Mouse (Mus musculus): ENCODE results near the gene Vac14.

Gene Vac14

DNA sequence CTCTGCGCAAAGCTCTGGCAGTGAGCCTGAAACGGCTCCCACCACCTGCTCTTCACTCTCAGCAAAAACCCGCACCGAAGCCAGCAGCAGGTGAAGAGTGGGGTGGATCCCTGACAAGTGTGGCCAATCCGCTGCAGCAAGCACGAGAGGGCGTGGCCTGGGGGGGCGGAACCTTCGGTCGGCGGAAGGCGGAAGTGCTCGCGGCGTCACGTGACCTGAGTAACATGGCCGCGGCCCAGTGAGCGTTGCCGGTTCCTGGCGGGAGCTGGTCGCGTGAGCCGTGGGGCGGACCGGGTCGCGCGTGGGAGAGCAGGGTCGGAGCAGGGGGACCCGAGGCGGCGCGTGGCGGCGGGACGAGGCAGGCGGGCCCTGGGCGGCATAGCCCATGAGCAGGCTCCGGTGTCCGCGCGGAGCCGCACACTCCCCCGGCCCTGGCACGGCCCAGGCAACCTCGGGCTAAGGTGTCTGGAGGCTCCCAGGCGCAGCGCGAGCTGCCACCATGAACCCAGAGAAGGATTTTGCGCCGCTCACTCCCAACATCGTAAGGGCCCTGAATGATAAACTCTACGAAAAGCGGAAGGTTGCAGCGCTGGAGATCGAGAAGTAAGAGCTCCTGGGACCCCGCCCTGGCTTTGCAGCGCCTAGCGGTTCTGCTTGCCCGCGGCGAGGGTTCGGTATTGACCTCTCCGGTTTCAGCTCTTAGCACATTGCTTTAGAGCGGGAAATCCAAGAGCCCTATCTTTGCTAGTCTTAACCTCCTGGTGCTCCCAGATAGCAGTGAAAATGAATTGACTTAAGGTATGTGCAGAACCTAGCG, at the start of gene Vac14:
TSS of gene Vac14 (plus strand) at position 195 of the 817 bp plus-strand sequence.
- peak; percentile 97 for DNase-seq (ENCODE audit: low read depth)

DNA sequence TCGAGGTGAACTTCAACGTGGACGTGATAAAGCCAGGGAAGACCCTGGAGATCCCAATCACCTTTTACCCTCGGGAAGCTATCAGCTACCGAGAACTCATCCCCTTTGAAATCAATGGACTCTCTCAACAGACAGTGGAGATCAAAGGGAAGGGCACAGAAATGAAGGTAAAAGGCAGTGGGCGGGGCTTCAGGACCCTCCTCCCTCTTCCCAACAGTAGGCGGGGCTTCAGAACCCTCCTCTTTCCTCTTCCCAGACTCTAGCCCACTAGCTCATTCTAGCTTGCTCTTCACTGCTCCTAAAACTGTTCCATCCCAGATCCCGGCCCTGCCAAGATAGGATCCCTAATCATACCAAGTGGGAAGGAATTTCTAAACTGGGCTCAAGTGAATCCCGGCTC, 25.7 kb upstream of the Vac14 start:
- no peak for DNase-seq (ENCODE audit: low read depth)

GRCm38 (mm10) chr8:110594164-110594563, 24.2 kb upstream of the Vac14 start:
- no peak for DNase-seq (ENCODE audit: low read depth)

DNA sequence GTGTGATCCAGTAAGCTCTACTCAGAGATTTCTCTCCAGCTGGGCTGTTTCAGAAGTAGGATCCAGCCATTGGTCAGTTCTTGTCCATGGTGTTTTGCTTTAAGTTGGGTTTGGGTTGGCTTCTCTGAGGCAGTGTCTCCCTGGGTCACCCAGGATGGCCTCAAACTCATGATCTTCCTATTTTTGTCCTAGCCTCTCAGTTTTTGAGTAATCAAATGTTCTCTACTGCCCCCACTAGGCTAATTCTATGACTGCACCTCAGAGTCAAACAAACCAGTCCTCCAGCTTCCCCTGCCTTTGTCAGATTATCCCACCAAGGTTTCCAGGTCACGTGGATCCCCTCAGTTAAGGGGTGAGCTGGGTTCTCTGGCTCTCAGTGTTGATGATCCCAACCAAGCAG, 13.8 kb upstream of the Vac14 start:
- DNase-seq (ENCODE audit: low read depth) = peak; percentile 68

GRCm38 (mm10) chr8:110605401-110606015, 12.9 kb upstream of the Vac14 start:
- peak; percentile 34 for DNase-seq (ENCODE audit: low read depth)

- DNase-seq (ENCODE audit: low read depth) = no peak
These were observed 2.7 kb upstream of the Vac14 start for GRCm38 (mm10) chr8:110615730-110616129.

DNA sequence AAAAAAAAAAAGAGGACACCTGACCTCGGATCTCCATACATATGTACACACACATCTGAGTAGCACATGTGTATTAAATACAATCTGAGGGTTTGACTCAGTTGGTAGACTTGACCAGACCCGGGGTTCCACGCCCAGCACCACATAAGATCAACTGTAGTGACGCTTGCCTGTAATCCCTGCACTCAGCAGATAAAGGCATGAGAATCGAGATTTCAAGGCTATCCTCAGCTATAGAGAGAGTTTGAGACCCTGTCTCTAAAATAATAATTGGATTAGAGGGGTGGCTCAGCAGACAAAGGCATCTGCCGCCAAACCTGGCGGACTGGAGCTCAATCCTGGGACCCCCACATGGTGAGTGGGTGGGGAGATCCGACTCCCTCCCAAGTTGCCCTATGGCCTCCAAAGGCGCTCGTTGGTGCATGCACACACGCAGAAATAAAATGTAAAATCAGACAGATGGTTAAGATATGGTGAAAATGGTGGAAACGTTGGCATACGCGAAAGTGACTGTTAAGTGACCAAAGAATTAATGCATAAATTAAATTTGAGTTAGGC, 505 bp upstream of the Vac14 start:
- no peak for DNase-seq (ENCODE audit: low read depth)

DNA sequence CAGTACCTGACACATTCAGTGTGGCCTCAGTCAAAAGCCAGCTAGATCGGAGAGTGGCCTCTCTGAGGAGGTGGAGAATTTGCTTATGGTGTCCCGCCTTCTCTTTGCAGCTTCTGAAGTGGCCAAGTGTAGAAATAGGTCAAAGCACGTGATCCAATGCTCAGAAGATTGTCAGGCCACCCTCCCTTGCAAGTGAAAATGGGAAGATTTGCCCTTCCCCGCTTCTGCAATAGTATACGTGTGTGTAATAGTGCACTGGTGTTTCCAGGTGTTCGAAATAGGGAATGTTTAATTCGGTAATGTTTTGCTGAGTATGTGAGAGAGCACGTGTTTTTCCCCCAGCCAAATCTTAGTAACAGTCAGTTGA, 806 bp downstream of the Vac14 start:
- peak; percentile 13 for DNase-seq (ENCODE audit: low read depth)

DNA sequence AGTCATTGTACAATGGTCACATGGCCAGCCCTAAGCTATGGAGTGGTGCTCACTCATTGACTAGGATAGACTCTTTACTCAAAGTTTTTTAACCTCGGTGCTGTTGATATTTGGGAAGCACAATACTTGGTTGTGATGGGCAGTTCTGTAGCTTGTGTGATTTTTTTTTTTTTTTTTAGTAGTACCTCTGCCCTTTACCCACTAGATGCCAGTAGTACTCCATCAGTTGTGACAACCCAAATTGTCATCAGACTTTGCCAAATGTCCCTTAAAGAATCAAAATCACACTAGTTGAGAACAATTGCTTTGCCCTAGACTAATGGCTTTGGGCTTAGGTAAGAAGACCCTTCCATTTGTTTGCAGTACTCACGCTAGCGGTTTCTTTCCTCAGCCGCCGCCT, 1.5 kb downstream of the Vac14 start:
- DNase-seq (ENCODE audit: low read depth) = peak; percentile 36

DNA sequence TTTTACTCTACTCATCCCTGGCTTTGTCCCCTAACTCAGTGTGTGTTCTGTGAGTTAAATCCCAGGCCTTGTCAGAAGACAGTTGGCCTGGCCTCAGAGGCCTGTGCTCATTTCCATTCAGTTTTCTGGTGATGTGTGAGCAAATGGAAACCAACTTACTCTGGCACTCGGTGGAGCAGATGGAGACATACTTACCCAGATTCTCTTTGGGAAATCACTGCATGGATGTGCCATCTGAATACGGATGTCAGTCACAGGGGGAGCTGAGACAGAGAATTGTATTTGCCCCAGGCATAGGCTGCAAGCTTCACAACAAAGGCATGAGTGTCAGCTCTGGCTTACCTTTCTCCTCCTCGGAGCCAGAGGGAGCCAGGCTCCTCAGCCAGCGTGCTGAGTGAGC, 8.0 kb downstream of the Vac14 start:
- no peak for DNase-seq (ENCODE audit: low read depth)

DNA sequence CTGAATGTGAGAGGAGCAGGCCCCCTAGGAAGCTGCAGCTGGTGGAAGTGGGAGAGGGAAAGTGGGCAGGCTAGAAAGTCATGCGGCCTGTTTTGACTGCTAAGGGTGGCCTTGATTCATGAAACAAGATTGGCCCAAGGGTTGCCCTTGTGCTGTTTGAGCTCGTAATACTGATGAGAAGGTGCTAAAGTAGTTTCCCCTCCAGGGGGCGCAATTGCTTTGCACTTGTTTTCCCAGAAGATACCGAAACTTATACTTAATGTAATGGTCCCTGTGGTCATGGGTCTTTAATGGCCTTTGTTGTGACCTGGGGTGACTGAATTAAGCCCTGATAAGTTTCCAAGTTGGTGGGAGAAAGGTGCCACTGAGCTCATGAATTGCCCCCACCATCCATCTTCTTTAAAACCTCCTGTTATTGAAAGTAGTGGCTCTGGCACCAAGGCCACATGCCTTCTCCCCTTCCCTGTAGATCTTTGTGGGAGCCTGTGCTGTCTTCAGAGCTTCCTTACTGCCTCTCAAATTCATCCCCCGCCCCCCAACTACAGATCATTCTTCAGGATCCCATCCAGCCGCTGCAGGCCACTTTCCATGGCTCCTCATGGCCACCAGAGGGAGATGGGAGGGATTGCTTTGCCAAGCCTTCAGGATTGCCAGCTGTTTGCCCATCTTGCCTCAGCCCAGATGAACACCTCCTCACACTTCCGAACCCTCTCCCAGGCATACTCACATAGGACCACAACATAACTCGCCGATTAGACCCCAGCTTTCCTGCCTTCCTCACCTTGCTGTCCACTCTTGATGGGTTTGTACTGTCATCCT, 11.1 kb downstream of the Vac14 start:
- DNase-seq (ENCODE audit: low read depth) = peak; percentile 85

DNA sequence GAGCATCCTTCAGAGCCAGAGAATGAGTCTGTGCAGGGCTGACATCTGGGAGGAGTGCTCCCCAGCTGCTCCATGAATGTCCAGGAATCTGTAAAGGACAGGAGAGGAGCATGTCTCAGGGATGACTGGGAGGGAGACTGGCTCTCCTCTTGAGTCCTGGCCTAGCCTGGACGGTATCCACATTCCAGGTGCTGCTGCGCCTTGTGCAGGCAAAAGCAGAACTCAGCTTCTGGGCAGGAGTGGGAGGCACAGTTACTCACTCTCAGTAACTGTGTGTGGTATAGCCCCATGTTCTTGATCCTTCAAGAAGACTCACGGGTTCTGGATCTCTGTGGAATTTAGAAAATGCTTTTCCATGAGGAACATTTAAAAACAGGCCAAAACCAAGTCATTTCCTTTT, 11.7 kb downstream of the Vac14 start:
- DNase-seq (ENCODE audit: low read depth) = peak; percentile 44

DNA sequence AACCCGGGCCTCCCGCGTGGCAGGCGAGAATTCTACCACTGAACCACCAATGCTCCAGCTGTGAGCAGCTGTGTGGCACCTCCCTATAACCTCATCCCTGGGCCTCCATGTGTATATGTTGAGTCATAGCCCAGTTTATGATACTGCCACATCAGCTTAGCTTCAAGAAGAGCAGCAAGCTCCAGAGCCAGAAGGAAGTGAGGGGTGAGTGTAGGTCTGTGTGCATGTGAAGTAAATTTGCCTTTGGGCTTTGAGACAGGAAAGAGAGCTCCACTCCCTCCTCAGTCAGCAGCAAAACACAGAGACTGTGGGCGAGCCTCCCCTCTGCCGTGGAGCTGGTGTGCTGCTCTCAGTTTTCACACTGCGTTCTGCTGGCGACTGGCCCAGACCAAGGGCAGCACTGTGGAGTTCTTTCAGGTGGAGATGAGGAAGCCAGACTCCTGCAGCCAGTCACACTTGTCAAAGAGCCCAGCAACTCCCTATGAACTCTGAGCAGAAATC, 12.2 kb downstream of the Vac14 start:
- peak; percentile 96 for DNase-seq (ENCODE audit: low read depth)

DNA sequence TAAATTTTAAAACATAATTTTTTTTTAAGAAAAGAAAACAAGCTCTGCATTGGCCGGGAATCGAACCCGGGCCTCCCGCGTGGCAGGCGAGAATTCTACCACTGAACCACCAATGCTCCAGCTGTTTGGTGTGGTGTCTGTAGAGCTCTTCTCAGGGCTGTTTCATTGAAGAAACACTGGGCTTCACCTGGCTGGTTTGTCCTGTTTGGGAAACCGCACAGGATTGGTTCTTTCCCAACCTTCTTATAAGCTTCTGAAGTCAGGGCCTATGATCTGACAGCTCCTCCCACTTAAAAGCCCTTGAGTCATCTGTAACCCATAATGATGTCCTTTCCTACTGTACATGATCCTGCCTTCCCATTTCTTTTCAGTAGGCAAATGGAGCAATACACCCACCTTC, 12.8 kb downstream of the Vac14 start:
- DNase-seq (ENCODE audit: low read depth) = peak; percentile 84

GRCm38 (mm10) chr8:110633814-110634213, 15.4 kb downstream of the Vac14 start:
- no peak for DNase-seq (ENCODE audit: low read depth)

GRCm38 (mm10) chr8:110636182-110636581, 17.8 kb downstream of the Vac14 start:
- no peak for DNase-seq (ENCODE audit: low read depth)

DNA sequence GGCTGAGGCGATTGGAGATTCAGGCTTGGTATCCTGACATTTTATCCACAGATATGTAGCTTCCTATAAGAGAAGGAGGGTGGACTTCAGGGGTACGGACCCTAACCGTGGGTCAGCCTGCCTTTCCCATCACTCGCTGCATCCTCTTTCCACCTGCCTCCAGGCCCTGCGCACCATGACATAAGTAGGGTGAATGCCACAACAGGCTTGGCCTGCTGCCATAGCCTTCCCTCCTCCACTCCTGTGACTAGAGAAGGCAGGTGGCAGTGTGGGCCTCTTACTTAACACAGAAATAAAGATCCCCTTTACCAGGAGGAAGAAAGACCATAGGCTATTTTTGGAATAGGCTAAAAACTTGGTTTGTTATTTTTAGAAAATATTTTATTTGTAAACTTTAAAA, 23.9 kb downstream of the Vac14 start:
- no peak for DNase-seq (ENCODE audit: low read depth)

- DNase-seq (ENCODE audit: low read depth) = no peak
These were observed 24.8 kb downstream of the Vac14 start for GRCm38 (mm10) chr8:110643177-110643576.

GRCm38 (mm10) chr8:110644422-110644821, 26.0 kb downstream of the Vac14 start:
- no peak for DNase-seq (ENCODE audit: low read depth)

- no peak for DNase-seq (ENCODE audit: low read depth)
These were observed 26.5 kb downstream of the Vac14 start for GRCm38 (mm10) chr8:110644901-110645300.

DNA sequence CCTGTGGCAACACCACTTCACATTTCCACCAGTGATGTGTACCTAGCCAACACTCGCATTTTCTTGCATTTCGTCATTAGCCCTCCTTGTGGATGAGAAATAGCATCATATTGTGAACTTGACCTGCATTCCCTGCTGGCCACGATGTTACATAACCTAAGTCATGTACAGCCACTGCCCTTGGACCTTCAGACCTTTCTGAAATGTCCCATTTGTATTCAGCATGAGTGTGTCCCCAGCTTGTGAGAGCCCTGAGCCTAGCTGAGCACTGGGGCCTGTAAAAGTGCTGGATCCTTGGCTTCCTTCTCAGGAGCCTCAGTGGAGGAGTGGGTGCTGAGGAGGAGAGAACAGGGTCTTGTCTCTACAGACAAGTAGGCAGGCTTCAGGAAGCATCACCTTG, 27.0 kb downstream of the Vac14 start:
- no peak for DNase-seq (ENCODE audit: low read depth)

DNA sequence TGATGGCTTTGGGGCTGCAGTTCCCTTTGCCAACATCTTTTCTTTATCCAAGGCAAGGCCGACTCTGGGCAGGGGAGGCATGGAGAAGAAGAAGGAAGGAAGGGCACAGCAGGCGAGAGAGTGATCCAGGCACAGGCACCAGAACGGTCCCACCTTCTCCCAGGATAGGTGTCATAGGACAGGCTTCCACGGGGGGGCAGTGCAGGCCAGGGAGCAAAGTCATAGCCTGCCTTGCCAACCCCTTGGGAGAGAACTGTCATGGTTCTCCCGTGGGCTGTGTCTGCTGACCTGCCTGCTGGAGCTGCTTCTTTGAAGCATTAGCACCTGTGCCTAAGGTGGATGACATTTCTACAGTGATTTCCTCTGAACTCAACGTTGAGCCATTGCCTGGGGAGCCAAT, 27.7 kb downstream of the Vac14 start:
- peak; percentile 86 for DNase-seq (ENCODE audit: low read depth)
